9 mouse cellular contexts compared by ENCODE assay signal in the genomic region with DNA sequence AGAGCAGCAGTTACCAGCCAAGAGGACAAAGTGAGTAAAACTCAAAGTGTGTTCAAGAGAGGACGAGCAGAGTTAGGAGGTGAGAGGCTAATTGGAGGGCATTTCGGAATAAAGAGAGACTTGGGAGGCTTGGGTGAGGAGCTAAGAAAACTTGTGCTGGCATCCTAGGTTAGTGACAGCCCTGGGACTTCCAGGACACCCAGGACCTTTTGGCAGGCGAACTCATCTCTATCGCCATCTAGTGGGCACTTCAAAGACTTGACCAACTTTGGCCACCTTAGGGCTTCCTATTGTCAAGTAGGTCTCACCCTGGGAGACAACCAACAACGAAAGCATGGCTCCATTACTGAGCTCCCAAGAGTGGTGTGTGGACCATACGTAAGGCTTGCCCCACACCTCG. TPM values are rescaled to one million over a fixed set of nuclear protein-coding genes. Genes with fewer than 3 reads are reported as not detected.
DNase-seq lines count a peak whose midpoint lies in the region; ATAC-seq lines count a peak whose summit lies in the region.
"Had no signal": no experiment of that assay in that cellular context is flagged by ENCODE, and none has a peak within 500 bp of the region (broad histone marks: within the 10 kb centered on the region; RNA-seq: fewer than 3 reads in every experiment).

No protein-coding gene starts in this region.

- H3K36me3 ChIP-seq in intestine, embryonic 14.5 days (ENCODE audit: control insufficient read depth, insufficient read depth, low read length), result no peaks in the 10 kb centered on the region
- H3K36me3 ChIP-seq: liver, embryonic 15.5 days had no signal

- H3K4me3 ChIP-seq in intestine, embryonic 14.5 days (ENCODE audit: low read depth, low read length), result no peak overlapping the region
- H3K4me3 ChIP-seq: liver, embryonic 15.5 days had no signal

- H3K4me1 ChIP-seq in intestine, embryonic 14.5 days (replicated peaks; ENCODE audit: control insufficient read depth, insufficient read depth, low read length), result peaks cover 7% of the 10 kb centered on the region; the same call in 1 of the 2 replicates

- intact Hi-C loops in heart, postnatal 25 days (cut with DNase I), result loop anchor here (2.0 to 5.0 kb wide), 2 partner anchors 192 to 424 kb away; no protein-coding TSS in a partner anchor

- peaks cover 19% of the 10 kb centered on the region for H3K27me3 ChIP-seq in intestine, embryonic 14.5 days (replicated peaks; ENCODE audit: control insufficient read depth, insufficient read depth, low read length)

- ATAC-seq in intestine, embryonic 14.5 days (replicated peaks; ENCODE audit: low FRiP score, low TSS enrichment, low read depth), result no peak
- ATAC-seq in megakaryocyte progenitor cell, adult 5-6 weeks (replicated peaks; ENCODE audit: poor library complexity), result peak; percentile 49

- no peak overlapping the region for H3K4me2 ChIP-seq in intestine, embryonic 14.5 days (ENCODE audit: low read length)
- H3K4me2 ChIP-seq: liver, embryonic 15.5 days had no signal

- no peak overlapping the region for H3K9ac ChIP-seq in intestine, embryonic 14.5 days (ENCODE audit: low read length)
- H3K9ac ChIP-seq: liver, embryonic 15.5 days had no signal

- no peak overlapping the region for H3K27ac ChIP-seq in intestine, embryonic 14.5 days (ENCODE audit: low read depth)
- H3K27ac ChIP-seq: liver, embryonic 15.5 days had no signal

- 24% methylated on average over 7 of the region's 7 CpGs for WGBS in intestine, embryonic 14.5 days

- H3K9me3 ChIP-seq in intestine, embryonic 14.5 days (ENCODE audit: control insufficient read depth, low read length), result no peaks in the 10 kb centered on the region
- H3K9me3 ChIP-seq: liver, embryonic 15.5 days had no signal

- DNase-seq in heart, adult 18-20 months, result peak; percentile 60 to 72
- no peak for DNase-seq in heart, postnatal 25 days (ENCODE audit: low spot score)
- DNase-seq in urinary bladder, postnatal 25 days (ENCODE audit: low spot score), result peak; percentile 22
- DNase-seq in urinary bladder, adult 2 months (ENCODE audit: low spot score), result no peak
- DNase-seq in cerebellum, postnatal 14 days, result peak; percentile 70 to 76
- DNase-seq in intestine, embryonic 14.5 days (ENCODE audit: low spot score), result peak; percentile 70
- DNase-seq in right cerebral cortex, postnatal 4 days, result no peak

RNA-seq across cellular contexts. Expression of a gene that starts 28.8 kb away (rescaled TPM):
- 1 to 10 TPM; 1.3 to 1.7 TPM for total RNA-seq in heart, adult 18-20 months (2021)
- total RNA-seq in heart, postnatal 25 days (2021), result 1 to 10 TPM; 1.4 to 2.1 TPM
- polyA plus RNA-seq in urinary bladder, adult 2 months (2012; rRNA removed), result 2.6 and 3.0 TPM in 2 replicates
- 3.9 and 5.9 TPM in 2 replicates for polyA plus RNA-seq in intestine, embryonic 14.5 days (2014; fragmentation: Nextera tagmentation; extraction: Ambion mirVana)
- total RNA-seq in megakaryocyte progenitor cell, adult 5-6 weeks (2015), result not detected in 2 replicates
- total RNA-seq in megakaryocyte progenitor cell, adult 5-6 weeks (2017), result 0.12 and 0.41 TPM in 2 replicates

RNA-seq across cellular contexts. Expression of a gene that starts 29.4 kb away (rescaled TPM):
- total RNA-seq in heart, adult 18-20 months (2021), result not detected
- total RNA-seq in heart, postnatal 25 days (2021), result not detected
- 0.63 and 0.73 TPM in 2 replicates for polyA plus RNA-seq in urinary bladder, adult 2 months (2012; rRNA removed)
- not detected in 2 replicates for polyA plus RNA-seq in intestine, embryonic 14.5 days (2014; fragmentation: Nextera tagmentation; extraction: Ambion mirVana)
- not detected in 2 replicates for total RNA-seq in megakaryocyte progenitor cell, adult 5-6 weeks (2015)
- not detected in 2 replicates for total RNA-seq in megakaryocyte progenitor cell, adult 5-6 weeks (2017)
- polyA plus RNA-seq: liver, embryonic 15.5 days had no signal

RNA-seq across cellular contexts. Expression of a gene that starts 34.0 kb away (rescaled TPM):
- total RNA-seq in heart, adult 18-20 months (2021), result 1 to 10 TPM; 5.2 to 6.2 TPM
- 1 to 10 TPM; 4.6 to 6.8 TPM for total RNA-seq in heart, postnatal 25 days (2021)
- polyA plus RNA-seq in urinary bladder, adult 2 months (2012; rRNA removed), result 4.3 and 5.0 TPM in 2 replicates
- 9.5 and 9.7 TPM in 2 replicates for polyA plus RNA-seq in intestine, embryonic 14.5 days (2014; fragmentation: Nextera tagmentation; extraction: Ambion mirVana)
- total RNA-seq in megakaryocyte progenitor cell, adult 5-6 weeks (2015), result 11.1 and 11.5 TPM in 2 replicates
- total RNA-seq in megakaryocyte progenitor cell, adult 5-6 weeks (2017), result 6.6 and 12.0 TPM in 2 replicates

RNA-seq across cellular contexts. Expression of a gene that starts 38.8 kb away (rescaled TPM):
- total RNA-seq in heart, adult 18-20 months (2021), result 100 to 1,000 TPM; 117 to 129 TPM
- 100 to 1,000 TPM; 138 to 145 TPM for total RNA-seq in heart, postnatal 25 days (2021)
- 44.2 and 46.8 TPM in 2 replicates for polyA plus RNA-seq in urinary bladder, adult 2 months (2012; rRNA removed)
- 135 and 152 TPM in 2 replicates for polyA plus RNA-seq in intestine, embryonic 14.5 days (2014; fragmentation: Nextera tagmentation; extraction: Ambion mirVana)
- 43.7 and 71.4 TPM in 2 replicates for total RNA-seq in megakaryocyte progenitor cell, adult 5-6 weeks (2015)
- total RNA-seq in megakaryocyte progenitor cell, adult 5-6 weeks (2017), result 39.8 and 59.3 TPM in 2 replicates

RNA-seq across cellular contexts. Expression of a gene that starts 47.7 kb away (rescaled TPM):
- total RNA-seq in heart, adult 18-20 months (2021), result 10 to 100 TPM; 26.2 to 32.4 TPM
- 10 to 100 TPM; 29.1 to 38.1 TPM for total RNA-seq in heart, postnatal 25 days (2021)
- polyA plus RNA-seq in urinary bladder, adult 2 months (2012; rRNA removed), result 89.1 and 120 TPM in 2 replicates
- polyA plus RNA-seq in intestine, embryonic 14.5 days (2014; fragmentation: Nextera tagmentation; extraction: Ambion mirVana), result 69.7 and 71.7 TPM in 2 replicates
- 92.4 and 140 TPM in 2 replicates for total RNA-seq in megakaryocyte progenitor cell, adult 5-6 weeks (2015)
- total RNA-seq in megakaryocyte progenitor cell, adult 5-6 weeks (2017), result 100.0 and 142 TPM in 2 replicates

Comparison
In these comparisons a context has a peak if more than half of its experiments do, and no peak if none do; other contexts are left out.
1. DNase-seq: peak in heart, adult 18-20 months (2 of 2), urinary bladder, postnatal 25 days (single experiment), cerebellum, postnatal 14 days (2 of 2) and intestine, embryonic 14.5 days (single experiment); none in heart, postnatal 25 days (single experiment), urinary bladder, adult 2 months (single experiment) and right cerebral cortex, postnatal 4 days (single experiment).